Mouse (Mus musculus) hindbrain, embryonic 10.5 days (tissue): Measurements from ENCODE around the gene Nudt22. TPM values are rescaled to one million over a fixed set of nuclear protein-coding genes. Genes with fewer than 3 reads are reported as not detected.
"Not testable (repeated sequence)": the region's sequence is repeated elsewhere in the genome, so short reads cannot be mapped to it uniquely, and the experiment has no call there.

Experiments used
- DNase-seq: peaks from one replicate; pipeline ENCODE4 v3.0.0-alpha.2; 2017; ENCODE audit warnings: low spot score
- H3K27ac ChIP-seq: fragments of 300-500 bp; sonication (generic); 2 replicates; pipeline ENCODE4 v1.5.1; 2016; ENCODE audit warnings: mild to moderate bottlenecking, moderate library complexity
- H3K27me3 ChIP-seq: fragments of 300-500 bp; sonication (generic); 2 replicates; pipeline ENCODE4 v1.6.1; 2016; ENCODE audit warnings: mild to moderate bottlenecking; ENCODE audit not compliant: poor library complexity, insufficient read depth, severe bottlenecking
- H3K36me3 ChIP-seq: fragments of 300-500 bp; sonication (generic); 2 replicates; pipeline ENCODE4 v1.6.1; 2016; ENCODE audit warnings: mild to moderate bottlenecking, moderate library complexity
- H3K4me1 ChIP-seq: fragments of 300-500 bp; sonication (generic); replicated peaks from 2 replicates; pipeline ENCODE4 v1.6.1; 2016; ENCODE audit warnings: mild to moderate bottlenecking
- H3K4me3 ChIP-seq: fragments of 300-500 bp; sonication (generic); 2 replicates; pipeline ENCODE4 v1.5.1; 2016; ENCODE audit warnings: mild to moderate bottlenecking, moderate library complexity
- H3K9me3 ChIP-seq: fragments of 300-500 bp; sonication (generic); 2 replicates; pipeline ENCODE4 v1.6.1; 2016; ENCODE audit warnings: mild to moderate bottlenecking, moderate library complexity
- WGBS: fragments of 180-500 bp; shearing (Covaris S2); methylation state at CpG from one replicate; pipeline ENCODE4 v1.1.7; 2016; 5-methylcytosine and 5-hydroxymethylcytosine counted together
- polyA plus RNA-seq: library from polyadenylated mRNA; unstranded; fragments of >200 nt; fragmentation: Nextera tagmentation; extraction: Ambion mirVana; gene quantifications from 2 replicates; pipeline ENCODE4 v1.2.1, GENCODE M21; 2016

Gene Nudt22
- polyA plus RNA-seq, 1 experiment from 2014 or later, result 23.2 TPM

DNA sequence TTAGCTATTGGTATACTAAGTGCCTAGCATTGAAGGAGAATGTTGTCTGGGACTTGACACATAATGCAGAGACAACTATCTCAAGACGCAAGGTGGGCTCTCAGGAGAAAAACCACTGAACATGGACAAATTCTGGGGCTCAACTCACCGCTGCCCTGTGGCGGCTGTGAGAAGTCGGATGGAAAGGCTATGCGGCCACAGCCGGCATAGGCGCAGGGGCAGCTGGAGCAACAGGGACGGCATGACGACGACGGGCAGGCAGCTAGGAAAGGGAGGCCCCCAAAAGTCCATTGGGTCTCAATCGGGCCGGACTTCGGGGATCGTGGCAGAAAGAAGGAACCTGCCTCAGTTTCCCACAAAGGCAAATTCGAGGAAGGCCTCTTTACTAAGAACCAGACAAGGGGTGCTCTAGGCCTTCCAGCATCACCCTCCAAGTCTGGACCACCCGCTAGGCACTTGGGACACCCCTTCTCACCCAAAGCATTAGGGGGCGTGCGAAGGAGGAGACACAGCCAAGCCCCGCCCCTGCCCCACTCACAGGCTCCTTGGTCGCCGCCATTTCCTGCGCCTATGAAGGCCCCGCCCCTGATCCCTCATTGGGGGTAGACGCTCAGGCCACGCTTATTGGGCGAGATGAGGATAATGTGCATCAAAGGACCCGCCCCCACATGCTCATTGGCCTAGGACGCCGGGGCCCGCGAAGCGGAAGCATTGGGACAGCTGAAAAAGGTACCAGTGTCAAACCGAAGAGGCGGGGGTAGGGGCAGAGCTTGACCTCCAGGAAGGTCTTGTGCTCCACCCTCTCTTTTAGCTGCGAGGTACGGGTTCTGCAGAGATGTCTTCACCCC, 3.7 kb downstream of the Nudt22 start, which contains the start of gene Dnajc4:
Gene Dnajc4 (minus strand): TSS at position 562 of the 848 bp plus-strand sequence.
- DNase-seq, result peak; percentile 98
- peak within 1 kb of the TSS; percentile 89 for H3K27ac ChIP-seq
- whole genome bisulfite sequencing, result 3% methylated on average over 37 of the region's 37 CpGs
- peaks cover 71% of the 10 kb centered on the region for H3K4me1 ChIP-seq
- H3K4me3 ChIP-seq, result peak within 1 kb of the TSS; percentile 69
- 0 out of 2 replicates have a peak, but pooled peaks cover 3% of the 10 kb centered on the region for H3K36me3 ChIP-seq
- no peaks in the 10 kb centered on the region for H3K27me3 ChIP-seq
- no peaks in the 10 kb centered on the region for H3K9me3 ChIP-seq

DNA sequence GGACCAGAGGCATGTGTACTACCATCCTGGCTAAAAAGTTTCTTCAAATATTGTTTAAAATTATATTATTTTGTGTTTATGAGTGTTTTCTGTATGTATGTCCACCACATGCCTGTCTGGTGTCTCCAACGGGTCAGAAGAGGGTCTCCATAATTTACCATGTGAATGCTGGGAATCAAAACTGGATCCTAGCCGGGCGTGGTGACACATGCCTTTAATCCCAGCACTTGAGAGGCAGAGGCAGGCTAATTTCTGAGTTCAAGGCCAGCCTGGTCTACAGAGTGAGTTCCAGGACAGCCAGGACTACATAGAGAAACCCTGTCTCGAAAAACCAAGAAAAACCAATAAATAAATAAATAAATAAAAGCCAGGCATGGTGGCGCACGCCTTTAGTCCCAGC, 4.8 kb downstream of the Nudt22 start:
- H3K4me1 ChIP-seq, result peaks cover 72% of the 10 kb centered on the region
- not testable (repeated sequence) for H3K9me3 ChIP-seq, DNase-seq, H3K4me3 ChIP-seq, H3K27me3 ChIP-seq, H3K27ac ChIP-seq, H3K36me3 ChIP-seq
- 94% methylated on average over 6 of the region's 6 CpGs for WGBS

DNA sequence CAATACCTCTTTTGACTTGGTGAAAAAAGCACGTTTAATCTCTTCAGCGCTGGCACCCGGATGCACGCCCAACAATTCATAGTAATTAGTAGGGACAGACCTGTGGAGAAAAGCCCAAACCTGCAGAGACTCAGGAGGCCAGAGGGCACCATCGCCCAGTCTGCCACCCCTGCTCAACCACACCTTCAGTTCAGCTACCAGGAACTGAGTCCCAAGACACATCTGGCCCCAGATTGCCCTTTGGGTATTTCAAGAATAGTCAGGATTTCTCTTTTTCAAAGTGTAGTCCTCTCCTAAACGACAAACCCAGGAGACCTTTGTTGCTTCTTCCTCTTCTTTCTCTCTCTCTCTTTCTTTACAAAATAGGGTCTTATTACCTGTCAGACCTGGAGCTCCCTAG, 5.2 kb downstream of the Nudt22 start:
- Histone ChIP-seq H3K4me3 (no peak overlapping the region), H3K36me3 (peaks cover 9% of the 10 kb centered on the region; the same call in 1 of the 2 replicates), H3K9me3 (no peaks in the 10 kb centered on the region), H3K27ac (no peak overlapping the region), H3K27me3 (no peaks in the 10 kb centered on the region), H3K4me1 (peaks cover 72% of the 10 kb centered on the region)
- DNase-seq, result no peak
- WGBS, result 92% methylated on average over 6 of the region's 6 CpGs

DNA sequence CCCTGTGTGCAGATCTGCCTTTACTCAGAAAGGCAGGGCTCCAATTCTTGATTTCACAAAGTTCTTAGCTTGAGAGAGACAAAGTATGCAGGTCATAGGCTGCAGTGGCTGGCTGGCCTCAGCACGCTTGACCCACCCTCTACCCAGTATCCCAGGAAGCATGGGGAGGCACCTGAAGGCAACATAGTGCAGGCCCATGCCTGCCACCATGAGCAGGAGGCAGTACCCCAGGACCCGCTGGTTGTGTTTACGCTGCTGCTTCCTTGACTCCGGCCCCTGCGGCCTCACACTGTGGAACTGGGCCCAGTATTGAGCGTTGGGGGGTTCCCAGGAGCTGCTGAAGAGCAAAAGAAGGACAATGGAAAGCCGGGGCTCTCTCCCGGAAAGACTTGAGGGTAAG, 6.7 kb downstream of the Nudt22 start:
- WGBS, result 85% methylated on average over 8 of the region's 8 CpGs
- H3K4me1 ChIP-seq, result peaks cover 63% of the 10 kb centered on the region
- no peaks in the 10 kb centered on the region for H3K9me3 ChIP-seq
- no peaks in the 10 kb centered on the region for H3K27me3 ChIP-seq
- no peak overlapping the region for H3K27ac ChIP-seq
- H3K4me3 ChIP-seq, result no peak overlapping the region
- no peak for DNase-seq
- peaks cover 21% of the 10 kb centered on the region for H3K36me3 ChIP-seq

DNA sequence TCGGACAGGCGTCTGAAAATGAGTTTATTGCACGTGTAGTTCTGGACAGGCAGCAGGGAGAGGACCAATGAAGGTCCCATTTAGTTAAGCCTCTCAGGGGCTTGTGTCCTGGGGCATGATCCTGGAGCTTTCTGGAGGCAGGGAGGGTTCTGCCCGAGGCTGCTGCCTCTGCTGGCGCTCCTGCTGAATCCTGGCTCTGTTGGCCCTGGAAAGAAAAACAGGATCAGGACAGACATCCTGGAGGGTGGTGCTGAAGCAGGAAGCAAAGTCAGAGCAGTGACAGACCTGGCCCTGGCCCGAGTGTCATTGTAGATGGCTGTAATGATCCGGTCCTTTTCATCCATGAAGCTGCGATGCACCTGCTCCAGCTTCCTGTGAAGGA, 8.0 kb downstream of the Nudt22 start:
- 7% methylated on average over 8 of the region's 8 CpGs for WGBS
- H3K4me1 ChIP-seq, result peaks cover 59% of the 10 kb centered on the region
- H3K27ac ChIP-seq, result peak overlapping the region; percentile 97

DNA sequence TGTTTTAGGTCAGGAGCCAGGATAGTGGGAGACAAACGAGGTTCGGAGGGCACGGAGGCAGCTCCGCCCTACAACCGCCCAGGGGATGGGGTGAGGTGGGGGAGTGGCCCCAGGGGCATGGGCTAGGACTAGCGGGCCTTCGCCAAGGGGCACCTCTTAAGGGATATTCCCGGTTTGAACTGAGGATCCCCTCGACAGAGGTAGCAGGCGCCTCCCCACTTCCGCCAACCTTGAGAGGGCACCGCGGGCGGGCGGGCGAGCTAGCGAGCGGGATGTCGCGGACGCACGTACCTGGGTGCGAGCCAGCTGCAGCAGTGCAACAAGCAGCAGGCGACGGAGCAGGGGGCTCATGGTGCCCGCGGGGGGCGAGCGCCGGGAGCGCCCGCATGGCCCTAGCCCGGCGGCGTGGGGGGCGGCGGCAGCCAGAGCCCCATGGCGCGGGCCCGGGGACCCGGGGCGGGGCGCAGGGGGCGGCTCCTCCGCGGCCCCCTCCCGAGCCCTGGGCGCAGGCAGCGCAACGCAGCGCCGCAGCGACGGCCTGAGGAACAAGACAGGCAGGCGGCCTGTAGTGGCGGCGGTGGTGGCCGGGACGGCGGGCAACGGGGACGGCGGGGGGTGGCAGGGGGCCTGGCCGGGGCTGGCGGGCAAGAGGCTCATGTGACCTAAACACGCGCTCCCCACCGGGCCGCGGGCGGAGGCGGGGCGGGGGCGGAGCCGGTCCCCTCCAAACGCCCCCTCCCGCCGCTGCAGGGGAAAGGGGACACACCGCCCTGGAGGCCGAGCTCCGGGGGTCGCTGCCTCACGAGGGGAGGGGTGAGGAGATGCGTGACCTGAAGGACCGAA, 8.6 kb downstream of the Nudt22 start, which contains the start of gene Vegfb:
Gene Vegfb (minus strand): TSS at position 591 of the 843 bp plus-strand sequence.
- H3K4me3 ChIP-seq, result peak within 1 kb of the TSS; percentile 95
- peaks cover 41% of the 10 kb centered on the region for H3K36me3 ChIP-seq
- peak; percentile 66 for DNase-seq
- peaks cover 55% of the 10 kb centered on the region for H3K4me1 ChIP-seq
- H3K27me3 ChIP-seq, result no peaks in the 10 kb centered on the region
- H3K27ac ChIP-seq, result peak within 1 kb of the TSS; percentile 97
- WGBS, result under 1% methylated on average over 84 of the region's 85 CpGs
- no peaks in the 10 kb centered on the region for H3K9me3 ChIP-seq

More for the DNA sequence above, 8.0 kb downstream of the Nudt22 start:
- H3K36me3 ChIP-seq, result peaks cover 34% of the 10 kb centered on the region
- H3K27me3 ChIP-seq, result no peaks in the 10 kb centered on the region
- DNase-seq, result no peak
- H3K9me3 ChIP-seq, result no peaks in the 10 kb centered on the region
- H3K4me3 ChIP-seq, result peak overlapping the region; percentile 95

DNA sequence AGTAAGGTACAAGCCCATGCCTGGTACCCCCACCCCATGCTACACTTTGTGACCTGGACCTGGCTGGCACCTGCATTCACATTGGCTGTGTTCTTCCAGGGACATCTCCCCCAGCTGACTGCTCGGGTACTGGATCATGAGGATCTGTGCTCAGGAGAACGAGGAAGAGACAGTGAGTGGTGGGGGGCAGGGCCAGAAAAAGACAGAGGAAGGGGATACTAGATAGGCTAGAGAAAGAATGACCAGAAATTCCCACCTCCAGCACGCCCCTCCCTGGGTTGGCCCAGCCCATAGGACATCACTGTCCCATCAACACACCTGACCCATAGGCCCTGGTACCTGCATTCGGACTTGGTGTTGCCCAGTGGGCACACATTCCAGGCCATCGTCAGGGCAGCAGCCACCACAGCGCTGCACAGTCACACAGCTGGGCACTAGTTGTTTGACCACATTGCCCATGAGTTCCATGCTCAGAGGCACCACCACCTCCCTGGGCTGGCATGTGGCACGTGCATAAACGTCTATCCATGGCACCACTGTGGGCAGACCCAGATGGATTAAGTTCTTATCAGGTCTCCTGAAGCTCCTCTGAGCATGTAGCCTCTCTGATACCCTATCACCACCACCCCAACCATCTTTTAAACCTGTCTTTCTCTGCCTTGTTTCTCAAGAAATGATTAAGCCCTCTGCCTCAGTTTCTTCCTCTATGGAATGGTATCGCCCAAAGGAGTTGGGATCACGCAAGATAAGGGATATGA, 9.8 kb downstream of the Nudt22 start:
- no peaks in the 10 kb centered on the region for H3K9me3 ChIP-seq
- WGBS, result 81% methylated on average over 10 of the region's 10 CpGs
- H3K4me3 ChIP-seq, result peak overlapping the region; percentile 95
- DNase-seq, result no peak
- peaks cover 52% of the 10 kb centered on the region for H3K4me1 ChIP-seq
- H3K27ac ChIP-seq, result 0 out of 2 replicates have a peak overlapping the region, but pooled peaks have one; percentile 97
- no peaks in the 10 kb centered on the region for H3K27me3 ChIP-seq
- H3K36me3 ChIP-seq, result peaks cover 43% of the 10 kb centered on the region

DNA sequence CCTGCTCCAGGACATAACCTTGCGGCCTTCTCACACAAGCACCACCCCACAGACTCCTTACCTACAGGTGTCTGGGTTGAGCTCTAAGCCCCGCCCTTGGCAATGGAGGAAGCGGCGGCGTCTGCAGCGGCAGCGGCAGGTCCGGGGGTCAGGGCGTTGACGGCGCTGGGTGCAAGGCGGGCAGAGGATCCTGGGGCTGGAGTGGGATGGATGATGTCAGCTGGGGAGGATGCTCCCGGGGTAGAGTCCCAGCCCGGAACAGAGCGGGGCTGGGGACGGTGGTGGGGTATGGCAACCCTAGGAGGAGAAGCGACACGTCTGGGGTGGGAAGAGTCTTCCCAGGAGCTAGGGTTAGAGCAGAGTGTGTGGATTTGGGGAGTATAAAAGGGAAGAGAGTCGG, 10.6 kb downstream of the Nudt22 start:
- Histone ChIP-seq H3K4me3 (peak overlapping the region; percentile 0; the same call in 1 of the 2 replicates), H3K27me3 (no peaks in the 10 kb centered on the region), H3K9me3 (no peaks in the 10 kb centered on the region), H3K36me3 (peaks cover 43% of the 10 kb centered on the region), H3K4me1 (peaks cover 58% of the 10 kb centered on the region), H3K27ac (no peak overlapping the region)
- 81% methylated on average over 19 of the region's 19 CpGs for WGBS
- DNase-seq, result no peak

DNA sequence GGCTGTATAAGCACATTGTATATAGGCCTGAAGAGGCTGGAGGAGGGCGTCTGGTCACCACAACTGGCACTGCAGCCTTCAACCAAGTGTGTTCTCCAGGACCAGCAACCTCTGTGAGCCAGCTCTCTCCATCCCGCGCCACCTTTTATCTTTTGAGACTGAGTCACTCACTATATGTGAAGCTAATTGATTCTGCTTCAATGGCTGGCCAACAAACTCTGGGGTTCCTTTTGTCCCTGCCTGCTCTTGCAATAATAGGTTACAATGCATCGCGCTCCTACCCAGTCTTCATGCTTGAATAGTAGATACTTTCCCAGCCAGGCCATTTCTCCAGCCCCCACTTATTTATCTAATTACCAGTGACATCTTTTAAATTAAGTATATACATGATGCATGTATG, 12.3 kb downstream of the Nudt22 start:
- Histone ChIP-seq H3K36me3 (peaks cover 42% of the 10 kb centered on the region), H3K4me3 (no peak overlapping the region), H3K9me3 (no peaks in the 10 kb centered on the region), H3K27me3 (no peaks in the 10 kb centered on the region), H3K4me1 (peaks cover 69% of the 10 kb centered on the region), H3K27ac (no peak overlapping the region)
- WGBS, result 52% methylated on average over 5 of the region's 5 CpGs
- no peak for DNase-seq

DNA sequence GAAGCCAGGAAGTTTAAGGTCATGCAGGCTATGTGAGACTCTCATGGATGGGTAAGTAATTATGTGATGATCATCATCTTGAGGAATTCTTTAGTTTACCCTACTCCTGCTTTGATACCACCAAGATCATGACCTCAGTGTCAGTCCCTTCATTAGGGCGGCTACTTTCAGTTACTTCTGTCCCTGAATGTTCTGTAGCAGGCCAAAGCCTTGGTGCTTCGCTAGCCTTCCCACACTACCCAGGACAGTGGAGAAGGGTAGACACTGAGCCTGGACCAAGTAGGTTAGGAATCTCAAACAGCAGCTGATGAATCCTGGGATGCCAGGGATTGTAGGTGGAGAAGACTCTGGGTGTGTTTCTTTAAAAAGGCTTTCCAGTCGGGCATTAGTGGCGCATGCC, 14.5 kb downstream of the Nudt22 start:
- no peak for DNase-seq
- Histone ChIP-seq H3K36me3 (peaks cover 64% of the 10 kb centered on the region), H3K4me1 (peaks cover 70% of the 10 kb centered on the region), H3K9me3 (no peaks in the 10 kb centered on the region), H3K27me3 (no peaks in the 10 kb centered on the region), H3K4me3 (peak overlapping the region; percentile 73; the same call in 1 of the 2 replicates), H3K27ac (no peak overlapping the region)
- WGBS, result 91% methylated on average over 4 of the region's 4 CpGs

DNA sequence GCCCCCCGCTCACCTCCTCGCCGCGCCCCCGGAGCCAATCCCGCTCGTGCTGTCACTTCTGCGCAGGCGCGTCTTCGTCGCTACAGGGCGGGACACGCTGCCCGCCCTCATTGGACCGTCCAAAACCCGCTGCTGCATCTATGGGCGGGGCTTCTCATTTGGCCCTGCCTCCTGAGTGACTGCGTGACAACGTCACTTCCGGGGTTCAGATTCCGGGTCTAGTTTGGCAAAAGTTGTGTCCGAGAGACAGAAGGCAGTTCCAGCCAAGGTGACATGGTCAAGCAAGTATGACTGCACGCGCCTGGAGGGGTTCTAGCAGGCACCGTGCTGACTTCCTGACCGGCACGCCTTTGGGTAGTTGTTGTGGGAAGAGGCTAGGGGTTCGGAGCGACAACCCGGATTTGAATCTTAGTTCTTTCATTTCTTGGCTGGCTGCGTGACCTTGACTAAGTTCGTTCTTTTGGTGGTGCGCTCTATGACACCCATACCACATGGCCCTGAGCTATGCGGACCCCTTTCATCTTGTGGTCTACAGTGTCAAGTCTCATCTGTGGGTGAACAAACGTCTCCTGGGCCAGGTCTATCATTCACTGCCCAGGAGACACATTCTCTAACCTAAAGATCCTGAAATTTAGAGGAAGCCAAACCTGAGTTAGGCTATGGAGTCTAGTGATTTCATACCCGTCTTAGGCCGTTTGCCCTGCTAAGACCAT, 15.4 kb downstream of the Nudt22 start, which contains the start of gene Fkbp2:
Gene Fkbp2 (minus strand): TSS at position 121 of the 713 bp plus-strand sequence.
- H3K4me1 ChIP-seq, result peaks cover 71% of the 10 kb centered on the region
- H3K9me3 ChIP-seq, result no peaks in the 10 kb centered on the region
- H3K4me3 ChIP-seq, result peak within 1 kb of the TSS; percentile 73
- WGBS, result 2% methylated on average over 38 of the region's 38 CpGs
- DNase-seq, result peak; percentile 99
- peak within 1 kb of the TSS; percentile 98 for H3K27ac ChIP-seq
- peaks cover 60% of the 10 kb centered on the region for H3K36me3 ChIP-seq
- H3K27me3 ChIP-seq, result no peaks in the 10 kb centered on the region
